Mouse (Mus musculus) myocyte (in vitro differentiated cells): ENCODE results near the gene Sirt7. TPM values are rescaled to one million over a fixed set of nuclear protein-coding genes. Genes with fewer than 3 reads are reported as not detected.

ENCODE experiments used
- H3K27me3 ChIP-seq: one replicate; pipeline ENCODE4 v1.6.1; 2011; ENCODE audit not compliant: control insufficient read depth, insufficient read depth, insufficient read length
- H3K36me3 ChIP-seq: one replicate; pipeline ENCODE4 v1.6.1; 2011; ENCODE audit not compliant: control insufficient read depth, insufficient read depth
- H3K4me2 ChIP-seq: one replicate; pipeline ENCODE4 v1.6.1; 2011; ENCODE audit warnings: low read depth, control low read depth
- H3K4me3 ChIP-seq: one replicate; pipeline ENCODE4 v1.5.1; 2011; ENCODE audit warnings: mild to moderate bottlenecking, control low read depth, moderate library complexity
- H3K79me2 ChIP-seq: one replicate; pipeline ENCODE4 v1.6.1; 2011; ENCODE audit not compliant: control insufficient read depth, insufficient read depth
- H3ac ChIP-seq: one replicate; pipeline ENCODE4 v1.6.1; 2011; ENCODE audit not compliant: control insufficient read depth, insufficient read length
- CEBPB ChIP-seq: IDR thresholded peaks from 2 replicates; pipeline ENCODE4 v1.6.1; 2011; ENCODE audit warnings: mild to moderate bottlenecking, moderate library complexity; ENCODE audit not compliant: poor library complexity, insufficient read depth, severe bottlenecking
- E2F4 ChIP-seq: IDR thresholded peaks from one replicate; pipeline ENCODE4 v1.6.1; 2011; ENCODE audit warnings: mild to moderate bottlenecking, control low read depth, moderate library complexity; ENCODE audit not compliant: insufficient read depth
- MAX ChIP-seq: IDR thresholded peaks from one replicate; pipeline ENCODE4 v1.6.1; 2011; ENCODE audit warnings: low read depth, mild to moderate bottlenecking, control low read depth
- MYOD1 ChIP-seq, 3 experiments: IDR thresholded peaks; one replicate each; pipeline ENCODE4 v1.6.1; 2011; ENCODE audit warnings: control low read depth in 2 of 3, low read depth in 2 of 3, mild to moderate bottlenecking in 2 of 3, moderate library complexity in 1 of 3; ENCODE audit not compliant: insufficient read length in 2 of 3, control insufficient read depth in 1 of 3
- MYOG ChIP-seq, 3 experiments: IDR thresholded peaks; one replicate each; pipeline ENCODE4 v1.6.1; 2011; ENCODE audit warnings: control low read depth in 2 of 3, low read depth in 2 of 3, mild to moderate bottlenecking in 2 of 3; ENCODE audit not compliant: insufficient read length in 2 of 3, control insufficient read depth in 1 of 3, insufficient read depth in 1 of 3
- POLR2A ChIP-seq: IDR thresholded peaks from one replicate; pipeline ENCODE4 v1.6.1; 2011; ENCODE audit warnings: low read depth, mild to moderate bottlenecking, control low read depth, moderate library complexity; ENCODE audit not compliant: insufficient read length
- POLR2AphosphoS2 ChIP-seq: IDR thresholded peaks from one replicate; pipeline ENCODE4 v1.6.1; 2011; ENCODE audit warnings: low read depth, control low read depth; ENCODE audit not compliant: insufficient read length
- REST ChIP-seq: IDR thresholded peaks from one replicate; pipeline ENCODE4 v1.6.1; 2011; ENCODE audit warnings: mild to moderate bottlenecking, control low read depth, moderate library complexity; ENCODE audit not compliant: insufficient read depth, insufficient read length
- SRF ChIP-seq: IDR thresholded peaks from one replicate; pipeline ENCODE4 v1.6.1; 2011; ENCODE audit warnings: low read depth; ENCODE audit not compliant: control insufficient read depth, insufficient read length
- TCF12 ChIP-seq: IDR thresholded peaks from one replicate; pipeline ENCODE4 v1.6.1; 2011; ENCODE audit warnings: mild to moderate bottlenecking, control low read depth; ENCODE audit not compliant: poor library complexity, insufficient read depth, severe bottlenecking
- TCF3 ChIP-seq: IDR thresholded peaks from one replicate; pipeline ENCODE4 v1.6.1; 2011; ENCODE audit warnings: low read depth, control low read depth; ENCODE audit not compliant: insufficient read length
- USF1 ChIP-seq: IDR thresholded peaks from one replicate; pipeline ENCODE4 v1.6.1; 2011; ENCODE audit warnings: low read depth, mild to moderate bottlenecking, control low read depth, moderate library complexity
- polyA plus RNA-seq: library from polyadenylated mRNA; unstranded; fragments of >200 nt; fragmentation: generic; extraction: Trizol; gene quantifications from one replicate; pipeline ENCODE4 v1.2.1, GENCODE M21; 2012; ENCODE audit warnings: missing spikeins

Gene Sirt7
- polyA plus RNA-seq, 1 experiment: 29.9 TPM

DNA sequence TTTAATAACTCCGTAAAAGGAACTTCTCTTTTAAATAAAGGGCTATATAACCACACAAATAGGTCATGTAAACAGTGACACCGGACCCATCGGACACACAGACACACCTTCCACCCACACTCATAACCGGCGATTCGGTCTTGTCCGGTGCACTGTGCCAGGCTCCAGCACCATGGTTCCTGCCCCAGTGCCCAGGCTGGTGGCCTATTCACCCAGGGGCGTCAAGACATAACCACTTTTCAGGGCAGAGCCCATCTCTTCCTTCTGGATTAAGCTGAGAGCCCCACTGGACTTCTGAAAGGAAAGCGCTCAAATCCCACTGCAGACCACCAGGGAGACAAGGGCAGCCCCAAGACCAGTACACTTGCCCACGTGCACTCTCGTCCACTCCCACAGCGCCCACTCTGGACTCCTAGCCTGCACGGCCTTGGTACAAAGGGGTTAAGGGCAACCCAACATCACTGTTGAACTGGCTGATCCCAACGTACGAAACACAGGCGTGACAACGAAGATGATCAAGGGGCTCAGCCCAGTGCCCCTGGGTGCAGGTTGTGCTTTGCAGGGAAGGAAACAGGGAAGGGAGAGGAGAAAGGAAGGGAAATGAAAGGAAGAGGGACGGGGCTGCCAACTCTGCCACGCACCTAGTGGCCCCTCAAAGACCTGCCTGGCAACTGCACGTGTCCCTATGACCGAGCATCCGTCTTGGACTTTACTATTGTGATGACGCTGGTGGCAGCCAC, 3.7 kb upstream of the Sirt7 start:
- TF ChIP-seq TCF3 (no peak), E2F4 (no peak), CEBPB (no peak), MYOG (IDR thresholded peaks at IDR 0.05; ENCODE audit: control insufficient read depth in 1 of 3, insufficient read depth in 1 of 3, insufficient read length in 2 of 3, low read depth in 2 of 3) (no peak), USF1 (no peak), SRF (no peak), TCF12 (no peak), POLR2A (no peak), MAX (no peak), REST (no peak), MYOD1 (IDR thresholded peaks at IDR 0.05; ENCODE audit: control insufficient read depth in 1 of 3, insufficient read length in 2 of 3, low read depth in 2 of 3) (no peak), POLR2AphosphoS2 (no peak)
- Histone ChIP-seq H3ac (no peak overlapping the region), H3K36me3 (peaks cover 17% of the 10 kb centered on the region), H3K27me3 (no peaks in the 10 kb centered on the region), H3K4me3 (no peak overlapping the region), H3K4me2 (no peak overlapping the region), H3K79me2 (peaks cover 78% of the 10 kb centered on the region)

- TF ChIP-seq E2F4 (no peak), TCF12 (no peak), CEBPB (no peak), POLR2AphosphoS2 (no peak), POLR2A (no peak), REST (no peak), SRF (no peak), MYOD1 (IDR thresholded peaks at IDR 0.05; ENCODE audit: control insufficient read depth in 1 of 3, insufficient read length in 2 of 3, low read depth in 2 of 3) (no peak), TCF3 (no peak), MAX (no peak), USF1 (no peak), MYOG (IDR thresholded peaks at IDR 0.05; ENCODE audit: control insufficient read depth in 1 of 3, insufficient read depth in 1 of 3, insufficient read length in 2 of 3, low read depth in 2 of 3) (no peak)
- Histone ChIP-seq H3K4me2 (no peak overlapping the region), H3K4me3 (no peak overlapping the region), H3K36me3 (peaks cover 17% of the 10 kb centered on the region), H3K79me2 (peaks cover 76% of the 10 kb centered on the region), H3K27me3 (no peaks in the 10 kb centered on the region), H3ac (no peak overlapping the region)
Measured at GRCm38 (mm10) chr11:120627468-120628300, 2.6 kb upstream of the Sirt7 start.

- TF ChIP-seq TCF3: no peak
- no peak for TF ChIP-seq POLR2AphosphoS2
- no peak for TF ChIP-seq E2F4
- TF ChIP-seq SRF: no peak
- Histone ChIP-seq H3K36me3 (peaks cover 17% of the 10 kb centered on the region), H3K27me3 (no peaks in the 10 kb centered on the region), H3K79me2 (peaks cover 69% of the 10 kb centered on the region), H3K4me2 (no peak overlapping the region), H3K4me3 (no peak overlapping the region), H3ac (no peak overlapping the region)
Measured at GRCm38 (mm10) chr11:120626785-120627467, 1.9 kb upstream of the Sirt7 start.

- Histone ChIP-seq H3K36me3 (peaks cover 27% of the 10 kb centered on the region), H3K27me3 (no peaks in the 10 kb centered on the region), H3K4me2 (peak overlapping the region; percentile 95), H3K4me3 (peak overlapping the region; percentile 41), H3ac (peak overlapping the region; percentile 29), H3K79me2 (peaks cover 46% of the 10 kb centered on the region)
- TF ChIP-seq POLR2A: peak; percentile 69
- TF ChIP-seq SRF: no peak
- TF ChIP-seq POLR2AphosphoS2: peak; percentile 95
Measured at GRCm38 (mm10) chr11:120624680-120625111, 344 bp downstream of the Sirt7 start.
